Mouse (Mus musculus): ENCODE measurements around the gene Metap1d.

DNA sequence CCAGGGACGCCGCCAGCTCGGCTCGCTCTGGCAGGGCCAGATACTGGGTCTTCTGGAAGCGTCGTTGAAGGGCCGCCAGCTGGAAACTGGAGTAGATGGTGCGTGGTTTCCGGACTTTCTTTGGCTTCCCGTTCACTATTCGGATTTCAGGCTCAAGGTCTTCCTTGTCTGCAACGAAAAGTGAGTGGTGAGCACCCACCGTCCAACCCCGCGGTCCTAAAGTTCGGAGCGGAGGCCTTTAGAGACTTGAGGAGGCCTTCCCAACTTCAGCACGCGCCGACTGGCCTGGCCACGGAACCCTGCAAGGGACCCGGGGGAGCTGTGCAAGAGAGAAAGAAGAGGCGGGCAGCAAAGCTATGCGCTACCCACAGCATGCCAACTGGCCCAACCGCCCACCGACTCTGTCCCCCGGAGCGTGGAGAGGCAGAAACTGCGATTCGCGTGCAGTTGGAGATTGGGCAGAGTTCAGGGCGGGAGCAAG is 92.4 kb downstream of the Metap1d start:
- no peak for TF ChIP-seq CTCF (IDR thresholded peaks at IDR 0.05 in 2 of 3, conservative IDR thresholded peaks at IDR 0.05 in 1 of 3; ENCODE audit: control insufficient read depth in 1 of 3, insufficient read depth in 1 of 3, low read depth in 2 of 3, low read length in 3 of 3, poor library complexity in 1 of 3, severe bottlenecking in 1 of 3)
- no peak for TF ChIP-seq RAD21 (IDR thresholded peaks at IDR 0.05; ENCODE audit: low read depth, low read length)
- TF ChIP-seq USF2 (IDR thresholded peaks at IDR 0.05; ENCODE audit: borderline replicate concordance in 1 of 2, insufficient read depth in 1 of 2, low read depth in 1 of 2, low read length in 2 of 2), result no peak
- TF ChIP-seq MAZ (IDR thresholded peaks at IDR 0.05; ENCODE audit: low read depth, low read length), result no peak
- TF ChIP-seq E2F4 (IDR thresholded peaks at IDR 0.05; ENCODE audit: borderline replicate concordance, low read depth, low read length), result no peak
- no peak for TF ChIP-seq MAX (IDR thresholded peaks at IDR 0.05; ENCODE audit: low read length)
- no peak for TF ChIP-seq ETS1 (IDR thresholded peaks at IDR 0.05; ENCODE audit: low read depth, low read length)
- no peak for TF ChIP-seq POLR2A (IDR thresholded peaks at IDR 0.05; ENCODE audit: control insufficient read depth in 1 of 2, insufficient read depth in 1 of 2, low read depth in 1 of 2, low read length in 2 of 2, poor library complexity in 1 of 2)
- TF ChIP-seq EP300 (IDR thresholded peaks at IDR 0.05; ENCODE audit: low read depth in 1 of 2, low read length in 2 of 2), result no peak

Measured in MEL (cell line).